Mouse (Mus musculus): ENCODE results near the gene Camkmt. TPM values are rescaled to one million over a fixed set of nuclear protein-coding genes. Genes with fewer than 3 reads are reported as not detected.

Camkmt gene
- total RNA-seq, 2 experiments from 2014 or later, result 0.57 to 1.2 TPM

GRCm38 (mm10) chr17:85291154-85291553 is 200.8 kb downstream of the Camkmt start:
- no peak for DNase-seq (ENCODE audit: low spot score)

GRCm38 (mm10) chr17:85291601-85292000 is 201.2 kb downstream of the Camkmt start:
- DNase-seq (ENCODE audit: low spot score), result no peak

GRCm38 (mm10) chr17:85292276-85292675 is 201.9 kb downstream of the Camkmt start:
- no peak for DNase-seq (ENCODE audit: low spot score)

- DNase-seq (ENCODE audit: low spot score), result no peak
Observed at GRCm38 (mm10) chr17:85303686-85304085, 213.3 kb downstream of the Camkmt start.

GRCm38 (mm10) chr17:85308566-85308965 is 218.2 kb downstream of the Camkmt start:
- DNase-seq (ENCODE audit: low spot score), result no peak

- DNase-seq (ENCODE audit: low spot score), result no peak
Observed at GRCm38 (mm10) chr17:85309046-85309445, 218.7 kb downstream of the Camkmt start.

- DNase-seq (ENCODE audit: low spot score), result no peak
Observed at GRCm38 (mm10) chr17:85311348-85311747, 221.0 kb downstream of the Camkmt start.

GRCm38 (mm10) chr17:85318401-85318800 is 228.0 kb downstream of the Camkmt start:
- DNase-seq (ENCODE audit: low spot score), result no peak

GRCm38 (mm10) chr17:85319779-85320300 is 229.5 kb downstream of the Camkmt start:
- no peak for DNase-seq (ENCODE audit: low spot score)

GRCm38 (mm10) chr17:85328901-85329300 is 238.5 kb downstream of the Camkmt start:
- no peak for DNase-seq (ENCODE audit: low spot score)

- no peak for DNase-seq (ENCODE audit: low spot score)
Observed at GRCm38 (mm10) chr17:85335464-85335863, 245.1 kb downstream of the Camkmt start.

GRCm38 (mm10) chr17:85337666-85338065 is 247.3 kb downstream of the Camkmt start:
- no peak for DNase-seq (ENCODE audit: low spot score)

- DNase-seq (ENCODE audit: low spot score), result no peak
Observed at GRCm38 (mm10) chr17:85341134-85341700, 250.9 kb downstream of the Camkmt start.

GRCm38 (mm10) chr17:85342471-85342870 is 252.1 kb downstream of the Camkmt start:
- no peak for DNase-seq (ENCODE audit: low spot score)

GRCm38 (mm10) chr17:85343435-85343834 is 253.1 kb downstream of the Camkmt start:
- DNase-seq (ENCODE audit: low spot score), result no peak

GRCm38 (mm10) chr17:85346701-85347100 is 256.3 kb downstream of the Camkmt start:
- no peak for DNase-seq (ENCODE audit: low spot score)

GRCm38 (mm10) chr17:85349331-85349935 is 259.1 kb downstream of the Camkmt start:
- DNase-seq (ENCODE audit: low spot score), result no peak

- DNase-seq (ENCODE audit: low spot score), result no peak
Observed at GRCm38 (mm10) chr17:85351301-85351700, 260.9 kb downstream of the Camkmt start.

- DNase-seq (ENCODE audit: low spot score), result no peak
Observed at GRCm38 (mm10) chr17:85352731-85353130, 262.4 kb downstream of the Camkmt start.

GRCm38 (mm10) chr17:85353191-85353590 is 262.8 kb downstream of the Camkmt start:
- DNase-seq (ENCODE audit: low spot score), result no peak

GRCm38 (mm10) chr17:85353636-85354035 is 263.3 kb downstream of the Camkmt start:
- DNase-seq (ENCODE audit: low spot score), result no peak

- no peak for DNase-seq (ENCODE audit: low spot score)
Observed at GRCm38 (mm10) chr17:85355356-85355755, 265.0 kb downstream of the Camkmt start.

GRCm38 (mm10) chr17:85361006-85361405 is 270.7 kb downstream of the Camkmt start:
- no peak for DNase-seq (ENCODE audit: low spot score)

Measured in gastrocnemius, adult 18-20 months (tissue).